Mouse (Mus musculus) heart, embryonic 10.5 days (tissue): ENCODE data around the gene Tgds. TPM values are rescaled to one million over a fixed set of nuclear protein-coding genes. Genes with fewer than 3 reads are reported as not detected.
"Not testable (repeated sequence)": the region's sequence is repeated elsewhere in the genome, so short reads cannot be mapped to it uniquely, and the experiment has no call there.

Experiments used
- DNase-seq: peaks from one replicate; pipeline ENCODE4 v3.0.0-alpha.2; 2017; ENCODE audit warnings: low spot score
- H3K27ac ChIP-seq: fragments of 300-500 bp; sonication (generic); 2 replicates; pipeline ENCODE4 v1.5.1; 2016; ENCODE audit warnings: mild to moderate bottlenecking
- H3K27me3 ChIP-seq: fragments of 300-500 bp; sonication (generic); 2 replicates; pipeline ENCODE4 v1.6.1; 2016; ENCODE audit warnings: mild to moderate bottlenecking; ENCODE audit not compliant: poor library complexity, insufficient read depth, severe bottlenecking
- H3K36me3 ChIP-seq: fragments of 300-500 bp; sonication (generic); 2 replicates; pipeline ENCODE4 v1.6.1; 2016; ENCODE audit warnings: mild to moderate bottlenecking, moderate library complexity
- H3K4me1 ChIP-seq: fragments of 300-500 bp; sonication (generic); 2 replicates; pipeline ENCODE4 v1.6.1; 2016; ENCODE audit warnings: mild to moderate bottlenecking
- H3K4me3 ChIP-seq: fragments of 300-500 bp; sonication (generic); 2 replicates; pipeline ENCODE4 v1.5.1; 2016; ENCODE audit warnings: mild to moderate bottlenecking, moderate library complexity
- H3K9me3 ChIP-seq: fragments of 300-500 bp; sonication (generic); 2 replicates; pipeline ENCODE4 v1.6.1; 2016; ENCODE audit warnings: mild to moderate bottlenecking, moderate library complexity
- WGBS: fragments of 180-500 bp; shearing (Covaris S2); methylation state at CpG from one replicate; pipeline ENCODE4 v1.1.7; 2016; 5-methylcytosine and 5-hydroxymethylcytosine counted together
- polyA plus RNA-seq: library from polyadenylated mRNA; unstranded; fragments of >200 nt; fragmentation: Nextera tagmentation; extraction: Ambion mirVana; gene quantifications from 2 replicates; pipeline ENCODE4 v1.2.1, GENCODE M21; 2016

The Tgds gene
- polyA plus RNA-seq, 1 experiment from 2014 or later: 40.7 TPM

DNA sequence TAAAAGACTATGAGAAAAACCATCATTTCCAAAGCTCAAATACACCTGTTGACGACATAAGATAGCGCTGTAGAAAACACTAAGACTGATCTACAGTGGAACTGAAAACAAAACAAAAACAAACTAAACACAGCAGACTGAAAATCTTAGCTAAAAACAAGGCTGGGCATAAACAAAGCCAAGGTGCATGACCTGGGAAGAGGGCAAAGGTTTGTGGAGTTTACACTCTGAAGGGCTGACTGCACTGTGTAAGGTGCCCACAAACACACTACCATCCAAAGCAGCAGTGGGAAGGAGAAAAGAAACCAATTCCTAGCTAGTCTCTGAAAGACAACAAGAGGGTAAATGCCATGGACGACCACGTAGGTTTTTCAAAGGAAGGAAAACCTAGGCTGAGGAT lies 7.8 kb downstream of the Tgds start:
- no peaks in the 10 kb centered on the region for H3K9me3 ChIP-seq
- peak; percentile 35 for DNase-seq
- H3K27me3 ChIP-seq: no peaks in the 10 kb centered on the region
- no peak overlapping the region for H3K27ac ChIP-seq
- H3K36me3 ChIP-seq: peaks cover 83% of the 10 kb centered on the region
- no peaks in the 10 kb centered on the region for H3K4me1 ChIP-seq
- WGBS: 85% methylated on average over 4 of the region's 4 CpGs
- no peak overlapping the region for H3K4me3 ChIP-seq

DNA sequence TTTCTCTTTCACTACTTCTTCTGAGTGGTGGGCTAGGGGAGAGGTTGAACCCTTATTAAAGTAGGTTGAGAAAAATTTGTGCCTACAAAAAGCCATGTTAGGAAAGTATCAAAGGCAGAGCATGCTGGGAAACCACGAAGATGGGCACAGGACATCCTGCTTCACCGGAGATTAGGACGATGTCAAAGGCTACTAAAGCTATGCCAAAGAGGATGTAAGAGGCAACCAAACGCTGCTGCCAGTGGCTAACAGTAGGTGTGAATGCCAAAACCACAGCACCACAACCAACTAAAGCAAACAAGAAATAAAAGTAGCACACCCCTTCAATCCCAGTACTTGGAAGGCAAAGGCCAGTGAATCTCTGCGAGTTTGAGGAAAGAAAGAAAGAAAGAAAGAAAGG lies 8.4 kb downstream of the Tgds start:
- peak; percentile 19 for DNase-seq
- H3K27me3 ChIP-seq: no peaks in the 10 kb centered on the region
- no peak overlapping the region for H3K4me3 ChIP-seq
- no peak overlapping the region for H3K27ac ChIP-seq
- no peaks in the 10 kb centered on the region for H3K9me3 ChIP-seq
- WGBS: 88% methylated on average over 5 of the region's 5 CpGs
- H3K4me1 ChIP-seq: no peaks in the 10 kb centered on the region
- peaks cover 85% of the 10 kb centered on the region for H3K36me3 ChIP-seq

- Histone ChIP-seq H3K4me1 (no peaks in the 10 kb centered on the region), H3K9me3 (no peaks in the 10 kb centered on the region), H3K36me3 (peaks cover 72% of the 10 kb centered on the region), H3K4me3 (no peak overlapping the region), H3K27me3 (no peaks in the 10 kb centered on the region), H3K27ac (no peak overlapping the region)
- no peak for DNase-seq
- 92% methylated on average over 6 of the region's 6 CpGs for WGBS
Observed at GRCm38 (mm10) chr14:118113116-118113515, 19.4 kb downstream of the Tgds start.

DNA sequence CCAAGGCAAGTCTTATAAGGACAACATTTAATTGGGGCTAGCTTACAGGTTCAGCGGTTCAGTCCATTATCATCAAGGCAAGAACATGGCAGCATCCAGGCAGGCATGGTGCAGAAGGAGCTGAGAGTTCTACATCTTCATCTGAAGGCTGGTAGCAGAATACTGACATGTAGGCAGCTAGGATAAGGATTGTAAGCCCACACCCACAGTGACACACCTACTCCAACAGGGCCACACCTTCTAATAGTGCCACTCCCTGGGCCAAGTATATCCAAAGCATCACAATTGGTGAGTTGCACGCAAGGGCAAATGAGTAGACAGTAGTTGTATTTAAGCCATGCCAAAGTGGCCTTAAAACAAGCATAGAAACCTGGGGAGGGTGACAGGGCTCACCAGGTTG lies 25.1 kb downstream of the Tgds start:
- not testable (repeated sequence) for H3K27me3 ChIP-seq, H3K27ac ChIP-seq, DNase-seq, H3K9me3 ChIP-seq, H3K4me3 ChIP-seq, H3K4me1 ChIP-seq
- peaks cover 18% of the 10 kb centered on the region for H3K36me3 ChIP-seq
- WGBS: 95% methylated on average over 2 of the region's 2 CpGs

DNA sequence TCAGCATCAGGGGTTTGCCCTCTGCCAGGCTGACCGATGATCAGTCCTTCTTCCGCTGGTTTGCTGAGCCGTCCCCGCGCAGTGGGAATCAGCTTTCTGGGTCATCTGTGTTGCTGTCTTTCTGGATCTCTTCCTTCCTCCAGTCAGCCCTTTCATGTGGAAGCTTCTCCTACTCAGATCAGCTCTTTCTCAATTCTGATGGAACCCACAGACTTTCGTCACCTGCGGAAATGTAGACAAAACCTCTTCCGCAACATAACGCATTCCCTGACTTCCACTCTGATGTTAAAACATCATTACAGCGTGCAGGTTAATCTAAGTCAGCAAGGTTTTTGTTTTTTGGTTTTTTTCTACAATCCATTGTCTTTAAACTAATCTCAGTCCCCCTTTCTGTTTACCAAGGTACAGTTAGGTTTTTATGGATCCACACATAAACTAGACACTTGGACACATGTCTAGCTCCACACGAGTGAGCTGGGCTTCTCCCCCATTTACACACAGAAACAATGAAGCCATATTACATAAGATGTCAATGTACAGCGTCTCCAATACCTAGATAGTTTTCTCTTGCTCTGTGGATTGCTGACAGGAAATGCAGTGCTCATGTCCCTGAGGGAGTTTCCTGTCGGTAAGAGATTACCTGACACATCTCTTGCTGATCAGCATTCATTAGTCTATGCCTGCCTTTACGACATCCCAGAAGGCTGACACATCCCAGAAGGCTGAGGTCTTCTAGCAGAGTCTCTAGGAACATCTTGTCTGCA lies 31.1 kb downstream of the Tgds start:
- H3K36me3 ChIP-seq: no peaks in the 10 kb centered on the region
- no peak overlapping the region for H3K4me3 ChIP-seq
- no peaks in the 10 kb centered on the region for H3K9me3 ChIP-seq
- no peaks in the 10 kb centered on the region for H3K4me1 ChIP-seq
- DNase-seq: no peak
- no peak overlapping the region for H3K27ac ChIP-seq
- WGBS: 72% methylated on average over 14 of the region's 14 CpGs
- H3K27me3 ChIP-seq: no peaks in the 10 kb centered on the region

- 71% methylated on average over 2 of the region's 2 CpGs for WGBS
- H3K36me3 ChIP-seq: no peaks in the 10 kb centered on the region
Observed at GRCm38 (mm10) chr14:118098265-118098664, 34.3 kb downstream of the Tgds start.

GRCm38 (mm10) chr14:118089806-118090392 lies 42.7 kb downstream of the Tgds start:
- H3K4me1 ChIP-seq: peaks cover 3% of the 10 kb centered on the region; the same call in 1 of the 2 replicates
- WGBS: under 1% methylated on average over 18 of the region's 18 CpGs
- no peaks in the 10 kb centered on the region for H3K9me3 ChIP-seq
- peaks cover 17% of the 10 kb centered on the region; the same call in 1 of the 2 replicates for H3K27me3 ChIP-seq
- H3K36me3 ChIP-seq: no peaks in the 10 kb centered on the region
- H3K27ac ChIP-seq: peak overlapping the region; percentile 86
- peak overlapping the region; percentile 83 for H3K4me3 ChIP-seq
- peak; percentile 86 for DNase-seq

More at GRCm38 (mm10) chr14:118098265-118098664, 34.3 kb downstream of the Tgds start:
- Histone ChIP-seq H3K9me3 (no peaks in the 10 kb centered on the region), H3K27me3 (no peaks in the 10 kb centered on the region; the same call in 1 of the 2 replicates), H3K27ac (no peak overlapping the region), H3K4me1 (no peaks in the 10 kb centered on the region), H3K4me3 (no peak overlapping the region)
- DNase-seq: no peak

DNA sequence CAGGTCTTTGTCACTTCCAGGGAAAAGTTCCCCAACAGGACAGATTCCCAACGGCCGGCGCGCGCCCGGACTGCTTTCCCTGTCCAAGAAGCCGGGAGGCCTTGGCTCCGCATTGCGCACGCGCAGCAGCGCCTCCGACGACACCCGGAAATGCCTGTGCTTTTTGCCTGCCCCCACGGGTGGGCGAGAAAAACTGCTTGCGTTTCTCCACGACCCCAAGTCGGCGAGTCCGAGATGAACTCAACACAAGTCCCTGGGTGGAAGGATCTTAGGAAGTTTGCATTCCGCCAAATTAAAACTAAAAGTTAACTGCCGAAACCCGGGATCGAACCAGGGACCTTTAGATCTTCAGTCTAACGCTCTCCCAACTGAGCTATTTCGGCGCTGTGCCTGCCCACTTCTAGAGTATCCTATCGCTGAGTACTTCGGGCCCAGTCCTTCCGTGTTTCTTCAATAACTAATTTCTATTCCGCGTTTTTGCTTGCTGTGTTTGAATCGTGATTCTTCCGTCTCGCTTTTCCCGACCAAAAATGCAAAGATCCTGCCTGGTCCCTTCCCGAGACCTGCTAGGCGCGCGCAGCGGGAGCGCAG lies 43.2 kb downstream of the Tgds start:
- under 1% methylated on average over 44 of the region's 44 CpGs for WGBS
- Histone ChIP-seq H3K27ac (peak overlapping the region; percentile 86), H3K9me3 (no peaks in the 10 kb centered on the region), H3K4me1 (peaks cover 3% of the 10 kb centered on the region; the same call in 1 of the 2 replicates), H3K27me3 (peaks cover 17% of the 10 kb centered on the region; the same call in 1 of the 2 replicates), H3K36me3 (no peaks in the 10 kb centered on the region), H3K4me3 (peak overlapping the region; percentile 83)
- peak; percentile 95 for DNase-seq

- Histone ChIP-seq H3K36me3 (no peaks in the 10 kb centered on the region), H3K4me1 (peaks cover 3% of the 10 kb centered on the region; the same call in 1 of the 2 replicates), H3K27me3 (peaks cover 18% of the 10 kb centered on the region; the same call in 1 of the 2 replicates), H3K27ac (peak overlapping the region; percentile 86), H3K4me3 (peak overlapping the region; percentile 83), H3K9me3 (no peaks in the 10 kb centered on the region)
- WGBS: 17% methylated on average over 22 of the region's 22 CpGs
- DNase-seq: no peak
Observed at GRCm38 (mm10) chr14:118088437-118089207, 43.9 kb downstream of the Tgds start.

DNA sequence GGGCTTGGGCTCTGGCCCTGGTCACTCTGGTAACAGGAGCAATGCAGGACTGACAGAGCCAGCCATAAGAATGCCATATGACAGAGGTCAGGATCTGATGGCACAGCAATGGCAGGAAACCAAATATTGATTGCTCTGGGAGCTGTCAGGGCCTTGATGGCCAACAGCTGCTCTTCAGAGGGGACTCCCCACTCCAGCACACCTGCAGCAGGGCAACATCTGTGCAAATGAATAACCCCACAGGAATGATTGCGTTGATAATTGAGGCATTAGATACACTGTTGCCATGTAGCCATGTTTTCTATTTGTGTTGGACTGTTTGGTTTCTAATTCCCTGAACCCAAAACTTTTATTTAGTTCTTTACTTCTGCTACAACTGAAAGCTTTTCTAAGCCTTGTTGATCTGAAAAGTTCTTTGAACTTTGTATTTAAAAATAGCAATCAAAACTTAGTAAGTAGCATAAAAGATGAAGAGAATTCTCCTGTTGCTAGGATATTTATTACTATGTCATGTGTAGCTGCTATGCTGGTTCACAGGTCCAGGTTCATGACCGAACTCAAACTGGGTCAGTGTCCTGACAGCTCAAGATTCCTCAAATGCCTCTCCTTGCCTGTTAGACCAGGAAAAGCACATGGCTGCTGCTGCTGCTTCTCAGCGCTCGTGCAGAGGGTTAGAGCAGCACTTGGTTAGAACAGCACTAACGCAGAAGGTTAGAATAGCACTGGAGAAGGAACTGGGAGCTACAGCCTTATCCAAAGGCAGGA lies 46.1 kb downstream of the Tgds start:
- 38% methylated on average over 5 of the region's 5 CpGs for WGBS
- Histone ChIP-seq H3K4me1 (peaks cover 3% of the 10 kb centered on the region; the same call in 1 of the 2 replicates), H3K27ac (no peak overlapping the region), H3K9me3 (no peaks in the 10 kb centered on the region), H3K4me3 (no peak overlapping the region), H3K27me3 (peaks cover 26% of the 10 kb centered on the region; the same call in 1 of the 2 replicates), H3K36me3 (no peaks in the 10 kb centered on the region)
- no peak for DNase-seq

- peaks cover 3% of the 10 kb centered on the region; the same call in 1 of the 2 replicates for H3K4me1 ChIP-seq
- WGBS: 76% methylated on average over 6 of the region's 6 CpGs
- DNase-seq: no peak
Observed at GRCm38 (mm10) chr14:118083851-118084250, 48.7 kb downstream of the Tgds start.

DNA sequence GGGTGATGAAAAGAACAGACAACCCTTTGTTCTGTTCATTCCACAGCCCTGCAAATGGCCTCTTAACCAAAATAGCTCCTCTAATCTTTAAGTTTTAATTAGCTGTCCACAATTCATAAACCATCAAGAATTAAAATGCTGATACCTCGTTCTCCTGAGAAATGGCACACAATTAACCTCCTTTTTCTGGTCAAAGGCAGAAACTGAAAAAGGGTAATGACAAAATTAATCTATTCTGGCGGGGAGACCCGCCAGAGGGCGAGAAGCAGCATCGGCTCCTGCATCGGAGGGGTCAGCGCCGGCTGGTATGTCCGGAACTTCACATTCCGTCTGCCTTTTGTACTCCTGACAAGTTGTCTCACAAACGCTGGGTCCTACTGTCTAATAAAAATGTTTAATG lies 51.9 kb downstream of the Tgds start:
- DNase-seq: no peak
- Histone ChIP-seq H3K4me1 (no peaks in the 10 kb centered on the region), H3K4me3 (no peak overlapping the region; the same call in 1 of the 2 replicates), H3K27ac (no peak overlapping the region), H3K9me3 (no peaks in the 10 kb centered on the region), H3K36me3 (no peaks in the 10 kb centered on the region), H3K27me3 (peaks cover 17% of the 10 kb centered on the region; the same call in 1 of the 2 replicates)
- 43% methylated on average over 11 of the region's 11 CpGs for WGBS

More at GRCm38 (mm10) chr14:118083851-118084250, 48.7 kb downstream of the Tgds start:
- H3K27me3 ChIP-seq: peaks cover 30% of the 10 kb centered on the region; the same call in 1 of the 2 replicates
- H3K36me3 ChIP-seq: no peaks in the 10 kb centered on the region
- H3K27ac ChIP-seq: no peak overlapping the region
- H3K9me3 ChIP-seq: no peaks in the 10 kb centered on the region
- H3K4me3 ChIP-seq: no peak overlapping the region
